Mouse (Mus musculus) spleen, adult 10 weeks (tissue): ENCODE results near the gene Sec62. TPM values are rescaled to one million over a fixed set of nuclear protein-coding genes. Genes with fewer than 3 reads are reported as not detected.

ENCODE experiments used
- polyA plus RNA-seq: library from polyadenylated mRNA; stranded (reverse); fragments of 350-450 nt; fragmentation: Illumina TruSeq; extraction: RNeasy Lipid Tissue Mini Kit (QIAGEN cat#74804); gene quantifications from one replicate; pipeline ENCODE4 v1.2.3, GENCODE M21; 2015; ENCODE audit warnings: low replicate concordance; ENCODE audit not compliant: insufficient read depth

Sec62 gene
- 79.5 TPM for polyA plus RNA-seq

DNA sequence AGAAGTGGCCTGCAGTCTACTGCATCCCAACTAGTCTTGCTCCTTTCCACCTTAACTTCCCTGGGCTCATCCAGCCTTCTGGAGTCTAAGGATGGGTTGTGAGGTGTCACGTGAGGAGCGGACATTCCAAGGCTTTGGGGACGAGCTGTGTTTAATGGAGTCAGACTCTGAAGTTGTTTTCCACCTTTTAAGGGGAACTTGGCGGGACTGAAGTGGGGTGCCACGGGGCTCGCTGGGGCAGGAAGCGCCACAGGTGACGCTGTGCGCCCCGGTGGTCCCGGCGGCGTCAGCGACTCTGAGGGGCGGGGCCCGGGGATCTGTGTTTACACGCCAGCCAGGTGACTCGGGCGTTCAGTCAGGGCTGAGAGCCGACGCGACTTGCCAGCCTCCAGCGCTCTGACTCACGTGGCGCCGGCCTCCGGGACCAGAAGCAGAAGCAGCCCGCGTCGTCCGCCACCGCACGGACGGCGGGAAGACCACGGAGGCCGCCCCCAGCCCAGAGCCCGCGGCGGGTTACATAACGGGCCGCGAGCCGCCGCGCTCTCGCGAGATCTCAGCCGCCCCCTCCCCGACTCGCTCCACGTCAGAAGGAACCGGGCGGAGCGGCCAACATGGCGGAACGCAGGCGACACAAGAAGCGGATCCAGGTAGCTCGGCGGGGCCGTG lies at the start of gene Sec62:
TSS of gene Sec62 (plus strand) at position 139 of the 666 bp plus-strand sequence.

GRCm38 (mm10) chr3:30746006-30746405 lies 46.7 kb upstream of the Sec62 start, which contains the start of gene Samd7:
Samd7 (plus strand) TSS chr3:30746293.

GRCm38 (mm10) chr3:30855604-30856458 lies 63.2 kb downstream of the Sec62 start, which contains the start of gene Gpr160:
Gpr160 (plus strand) TSS chr3:30855950.

Other genes starting within 250 kb of the Sec62 start
- 2.9 TPM for gene Mecom, start 244.9 kb upstream of the Sec62 start, polyA plus RNA-seq
- gene Actrt3, start 192.9 kb upstream of the Sec62 start, polyA plus RNA-seq, result not detected
- 28.7 TPM for gene Mynn, start 190.8 kb upstream of the Sec62 start, polyA plus RNA-seq
- not detected for gene Lrriq4, start 148.4 kb upstream of the Sec62 start, polyA plus RNA-seq
- gene Lrrc34, start 145.0 kb upstream of the Sec62 start, polyA plus RNA-seq, result not detected
- gene Lrrc31, start 93.0 kb upstream of the Sec62 start, polyA plus RNA-seq, result not detected
- gene Samd7, start 46.6 kb upstream of the Sec62 start, polyA plus RNA-seq, result not detected
- gene Gpr160, start 63.1 kb downstream of the Sec62 start, polyA plus RNA-seq, result 6.7 TPM
- gene Phc3, start 176.5 kb downstream of the Sec62 start, polyA plus RNA-seq, result 43.1 TPM
- gene Prkci, start 202.9 kb downstream of the Sec62 start, polyA plus RNA-seq, result 20.7 TPM